Mouse (Mus musculus): ENCODE data around the gene Foxp1. TPM values are rescaled to one million over a fixed set of nuclear protein-coding genes. Genes with fewer than 3 reads are reported as not detected.

Gene Foxp1
- polyA plus RNA-seq, 1 experiment from 2014 or later = 121 TPM

GRCm38 (mm10) chr6:99523109-99523632, 650 bp upstream of the Foxp1 start:
- Histone ChIP-seq H3K36me3 (ENCODE audit: insufficient read depth, low read length) (no peaks in the 10 kb centered on the region), H3K27ac (ENCODE audit: low read length) (peak overlapping the region; percentile 100), H3K9ac (replicated peaks; ENCODE audit: low read depth) (peak overlapping the region; percentile 99), H3K4me2 (replicated peaks; ENCODE audit: low read depth, low read length) (peak overlapping the region; percentile 87), H3K9me3 (ENCODE audit: low read length) (0 out of 2 replicates have a peak, but pooled peaks cover 5% of the 10 kb centered on the region), H3K27me3 (replicated peaks; ENCODE audit: insufficient read depth, low read length) (no peaks in the 10 kb centered on the region), H3K4me3 (ENCODE audit: low read depth, low read length) (peak overlapping the region; percentile 86), H3K4me1 (ENCODE audit: insufficient read depth, low read depth, low read length) (no peaks in the 10 kb centered on the region)
- ATAC-seq (peak; percentile 52), DNase-seq (ENCODE audit: low spot score) (peak; percentile 91)
- peak; percentile 38 for TF ChIP-seq EP300 (IDR thresholded peaks at IDR 0.05)
- TF ChIP-seq CTCF (IDR thresholded peaks at IDR 0.05) = no peak
- WGBS = under 1% methylated on average over 21 of the region's 22 CpGs

- Histone ChIP-seq H3K9ac (replicated peaks; ENCODE audit: low read depth) (peak overlapping the region; percentile 99), H3K36me3 (ENCODE audit: insufficient read depth, low read length) (no peaks in the 10 kb centered on the region), H3K27me3 (replicated peaks; ENCODE audit: insufficient read depth, low read length) (no peaks in the 10 kb centered on the region), H3K4me1 (ENCODE audit: insufficient read depth, low read depth, low read length) (no peaks in the 10 kb centered on the region), H3K9me3 (ENCODE audit: low read length) (no peaks in the 10 kb centered on the region), H3K27ac (ENCODE audit: low read length) (peak overlapping the region; percentile 100), H3K4me3 (ENCODE audit: low read depth, low read length) (peak overlapping the region; percentile 86), H3K4me2 (replicated peaks; ENCODE audit: low read depth, low read length) (peak overlapping the region; percentile 87)
- ATAC-seq (no peak; the same call in 1 of the 2 replicates), DNase-seq (ENCODE audit: low spot score) (peak; percentile 49)
- TF ChIP-seq CTCF (IDR thresholded peaks at IDR 0.05) (no peak), EP300 (IDR thresholded peaks at IDR 0.05) (no peak)
- WGBS = under 1% methylated on average over 57 of the region's 64 CpGs
These were observed 721 bp downstream of the Foxp1 start for GRCm38 (mm10) chr6:99521641-99522358.

GRCm38 (mm10) chr6:99521038-99521640, 1.4 kb downstream of the Foxp1 start:
- Histone ChIP-seq H3K27ac (ENCODE audit: low read length) (peak overlapping the region; percentile 100), H3K9me3 (ENCODE audit: low read length) (no peaks in the 10 kb centered on the region), H3K4me1 (ENCODE audit: insufficient read depth, low read depth, low read length) (no peaks in the 10 kb centered on the region), H3K4me3 (ENCODE audit: low read depth, low read length) (peak overlapping the region; percentile 86), H3K9ac (replicated peaks; ENCODE audit: low read depth) (peak overlapping the region; percentile 99), H3K36me3 (ENCODE audit: insufficient read depth, low read length) (no peaks in the 10 kb centered on the region), H3K27me3 (replicated peaks; ENCODE audit: insufficient read depth, low read length) (no peaks in the 10 kb centered on the region), H3K4me2 (replicated peaks; ENCODE audit: low read depth, low read length) (peak overlapping the region; percentile 87)
- under 1% methylated on average over 52 of the region's 54 CpGs for WGBS
- peak; percentile 89 for DNase-seq (ENCODE audit: low spot score)
- peak; percentile 81 for ATAC-seq
- no peak for TF ChIP-seq CTCF (IDR thresholded peaks at IDR 0.05)
- TF ChIP-seq EP300 (IDR thresholded peaks at IDR 0.05) = peak; percentile 50; the same call in 1 of the 2 replicates

GRCm38 (mm10) chr6:99520676-99521037, 1.9 kb downstream of the Foxp1 start:
- no peak for DNase-seq (ENCODE audit: low spot score)
- no peaks in the 10 kb centered on the region for H3K4me1 ChIP-seq (ENCODE audit: insufficient read depth, low read depth, low read length)
- H3K4me3 ChIP-seq (ENCODE audit: low read depth, low read length) = peak overlapping the region; percentile 86
- H3K36me3 ChIP-seq (ENCODE audit: insufficient read depth, low read length) = no peaks in the 10 kb centered on the region
- no peak for ATAC-seq
- H3K27ac ChIP-seq (ENCODE audit: low read length) = peak overlapping the region; percentile 100
- 1% methylated on average over 25 of the region's 27 CpGs for WGBS
- TF ChIP-seq CTCF (IDR thresholded peaks at IDR 0.05) (no peak), EP300 (IDR thresholded peaks at IDR 0.05) (no peak)
- H3K9me3 ChIP-seq (ENCODE audit: low read length) = no peaks in the 10 kb centered on the region
- H3K4me2 ChIP-seq (replicated peaks; ENCODE audit: low read depth, low read length) = peak overlapping the region; percentile 87
- no peaks in the 10 kb centered on the region for H3K27me3 ChIP-seq (replicated peaks; ENCODE audit: insufficient read depth, low read length)
- peak overlapping the region; percentile 99 for H3K9ac ChIP-seq (replicated peaks; ENCODE audit: low read depth)

- TF ChIP-seq EP300 (IDR thresholded peaks at IDR 0.05) (no peak), CTCF (IDR thresholded peaks at IDR 0.05) (no peak)
- Histone ChIP-seq H3K9me3 (ENCODE audit: low read length) (no peaks in the 10 kb centered on the region), H3K27me3 (replicated peaks; ENCODE audit: insufficient read depth, low read length) (no peaks in the 10 kb centered on the region), H3K9ac (replicated peaks; ENCODE audit: low read depth) (peak overlapping the region; percentile 99), H3K36me3 (ENCODE audit: insufficient read depth, low read length) (no peaks in the 10 kb centered on the region), H3K4me1 (ENCODE audit: insufficient read depth, low read depth, low read length) (no peaks in the 10 kb centered on the region), H3K4me3 (ENCODE audit: low read depth, low read length) (peak overlapping the region; percentile 86), H3K27ac (ENCODE audit: low read length) (peak overlapping the region; percentile 100), H3K4me2 (replicated peaks; ENCODE audit: low read depth, low read length) (peak overlapping the region; percentile 87)
- WGBS = 5% methylated on average over 38 of the region's 38 CpGs
- DNase-seq (ENCODE audit: low spot score) (peak; percentile 33), ATAC-seq (no peak)
These were observed 2.5 kb downstream of the Foxp1 start for GRCm38 (mm10) chr6:99519806-99520675.

- no peak for TF ChIP-seq EP300 (IDR thresholded peaks at IDR 0.05)
- TF ChIP-seq CTCF (IDR thresholded peaks at IDR 0.05) = no peak
- WGBS = 38% methylated on average over 4 of the region's 4 CpGs
- Histone ChIP-seq H3K27me3 (replicated peaks; ENCODE audit: insufficient read depth, low read length) (no peaks in the 10 kb centered on the region), H3K4me2 (replicated peaks; ENCODE audit: low read depth, low read length) (no peak overlapping the region), H3K9ac (replicated peaks; ENCODE audit: low read depth) (no peak overlapping the region), H3K9me3 (ENCODE audit: low read length) (no peaks in the 10 kb centered on the region), H3K36me3 (ENCODE audit: insufficient read depth, low read length) (no peaks in the 10 kb centered on the region), H3K27ac (ENCODE audit: low read length) (no peak overlapping the region), H3K4me3 (ENCODE audit: low read depth, low read length) (no peak overlapping the region), H3K4me1 (ENCODE audit: insufficient read depth, low read depth, low read length) (no peaks in the 10 kb centered on the region)
- DNase-seq (ENCODE audit: low spot score) = no peak
- ATAC-seq = no peak
These were observed 3.5 kb downstream of the Foxp1 start for GRCm38 (mm10) chr6:99519052-99519451.
